Mouse (Mus musculus) megakaryocyte-erythroid progenitor cell, adult 5 weeks (primary cell): ENCODE results near the gene Sult1c1. TPM values are rescaled to one million over a fixed set of nuclear protein-coding genes. Genes with fewer than 3 reads are reported as not detected.

ENCODE experiments used
- polyA plus RNA-seq: library from polyadenylated mRNA; stranded (reverse); fragments of >175 nt; gene quantifications from 2 replicates; pipeline ENCODE4 v1.2.3, GENCODE M21; 2012

Sult1c1 gene
- polyA plus RNA-seq = not detected in 2 replicates

GRCm38 (mm10) chr17:53990574-53990973 is at the start of gene Sult1c1:
Gene Sult1c1, minus strand, starts transcription at chr17:53990674.

Other genes with a start within 250 kb of the Sult1c1 start
- not detected in 2 replicates for gene Sult1c2, start 144.3 kb downstream of the Sult1c1 start, polyA plus RNA-seq